Mouse (Mus musculus) heart, postnatal 14 days (tissue): ENCODE results near the gene Dzank1. TPM values are rescaled to one million over a fixed set of nuclear protein-coding genes. Genes with fewer than 3 reads are reported as not detected.

ENCODE experiments used
- DNase-seq, 2 experiments: peaks; one replicate each; pipeline ENCODE4 v3.0.0; 2021 to 2022
- intact Hi-C: fragments of 180-260 bp; cut with DNase I; formaldehyde crosslinking; loops from one replicate; pipeline ENCODE4 v1.15.1; 2025
- total RNA-seq, 2 experiments: library from RNA; stranded (reverse); gene quantifications; 2 replicates each; pipeline ENCODE4 v1.2.3; 2021

The Dzank1 gene
- total RNA-seq, 2 experiments from 2014 or later = 1.2 TPM

DNA sequence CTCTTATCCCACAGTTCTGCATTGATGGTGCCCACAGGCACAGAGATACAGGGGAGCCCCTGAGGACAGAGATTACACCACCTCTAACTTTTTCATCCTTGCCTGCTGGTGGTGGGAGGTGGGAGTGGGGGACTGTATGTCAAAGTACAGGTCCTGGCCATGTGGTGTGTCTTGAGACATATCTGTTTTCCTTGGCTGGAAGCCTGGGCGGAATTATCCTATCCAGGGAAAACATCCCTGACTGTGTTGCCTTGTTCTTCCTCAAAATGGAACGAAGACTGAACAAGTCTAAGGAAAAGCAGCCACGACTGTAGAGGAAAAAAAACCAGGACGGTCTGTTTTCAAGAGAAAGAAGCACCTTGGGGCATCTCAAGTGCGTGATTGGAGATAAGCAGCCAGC, 99.4 kb downstream of the Dzank1 start:
- DNase-seq = peak in 1 of 2 experiments; percentile 12
- intact Hi-C loops = no loop called here

DNA sequence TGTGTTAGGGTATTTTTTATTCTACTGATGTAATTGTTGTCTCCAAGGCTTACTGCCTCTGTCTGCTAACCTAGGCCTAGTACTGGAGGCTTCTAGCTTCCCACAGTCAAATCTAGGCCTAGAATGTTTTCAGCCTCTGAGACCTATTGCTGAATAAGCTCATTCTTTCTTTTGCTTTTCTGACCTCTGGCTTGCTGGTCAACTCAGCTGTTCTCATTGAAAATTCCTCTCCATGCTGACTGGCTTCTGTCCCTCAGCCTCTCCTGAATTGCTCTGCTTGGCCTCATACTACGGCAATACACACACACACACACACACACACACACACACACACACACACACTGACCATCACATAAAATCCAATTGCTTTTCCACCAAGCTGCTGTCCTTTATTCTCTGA, 101.5 kb downstream of the Dzank1 start:
- no peak for DNase-seq
- intact Hi-C loops = no loop called here

DNA sequence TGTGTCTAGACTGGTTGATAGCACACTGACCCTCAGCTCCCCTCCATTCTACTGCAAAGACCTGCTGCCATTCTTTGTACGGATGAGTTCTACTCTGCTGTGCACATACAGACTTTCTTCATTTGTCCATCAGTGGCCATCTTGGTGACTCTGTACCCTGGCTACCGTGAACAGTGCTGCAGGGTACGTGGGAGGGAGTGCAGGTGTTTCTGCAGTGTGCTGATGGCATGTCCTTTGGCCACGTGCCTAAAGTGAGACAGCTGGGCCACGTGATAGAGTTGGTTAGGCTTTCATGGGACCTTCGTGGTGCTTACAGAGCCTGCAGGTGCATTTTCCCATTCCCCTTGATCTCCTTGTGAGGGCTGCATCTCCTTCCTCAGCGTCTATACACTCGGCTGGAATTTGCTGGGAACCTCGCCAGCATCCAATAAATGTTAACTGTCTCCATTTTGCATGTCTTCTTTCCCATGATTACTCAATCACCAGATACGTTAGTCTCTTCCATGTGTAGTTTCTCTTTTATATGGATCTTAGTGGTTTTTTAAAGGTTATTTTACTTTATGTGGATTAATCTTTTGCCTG, 105.0 kb downstream of the Dzank1 start:
- intact Hi-C loops = no loop called here
- no peak for DNase-seq

Other genes with a start within 250 kb of the Dzank1 start
- gene Ovol2, start 195.3 kb downstream of the Dzank1 start, total RNA-seq = not detected
- 10 to 100 TPM; 23.7 to 25.0 TPM for gene Kat14, start 158.4 kb downstream of the Dzank1 start, total RNA-seq
- gene Pet117, start 158.4 kb downstream of the Dzank1 start, total RNA-seq = 1 to 10 TPM; 6.1 to 9.5 TPM
- gene Polr3f, start 304 bp upstream of the Dzank1 start, total RNA-seq = 10 to 100 TPM; 12.5 to 14.1 TPM
- 10 to 100 TPM; 11.8 to 12.8 TPM for gene Rbbp9, start 23.5 kb upstream of the Dzank1 start, total RNA-seq
- 10 to 100 TPM; 22.5 to 25.1 TPM for gene Sec23b, start 28.8 kb upstream of the Dzank1 start, total RNA-seq
- 10 to 100 TPM; 67.6 to 74.6 TPM for gene Smim26, start 66.6 kb upstream of the Dzank1 start, total RNA-seq
- gene Dtd1, start 72.5 kb upstream of the Dzank1 start, total RNA-seq = 10 to 100 TPM; 11.7 TPM